Mouse (Mus musculus) megakaryocyte, embryonic 14.5 days (primary cell): ENCODE measurements around the gene Sec24d. TPM values are rescaled to one million over a fixed set of nuclear protein-coding genes. Genes with fewer than 3 reads are reported as not detected.

Source experiments
- H3K27me3 ChIP-seq: replicated peaks from 2 replicates; pipeline ENCODE3; 2012; ENCODE audit warnings: inconsistent platforms
- H3K36me3 ChIP-seq: replicated peaks from 2 replicates; pipeline ENCODE3; 2012; ENCODE audit warnings: low read length, inconsistent platforms, mixed read lengths
- H3K4me1 ChIP-seq: 2 replicates; pipeline ENCODE4 v1.6.1; 2012; ENCODE audit warnings: inconsistent platforms
- H3K4me3 ChIP-seq: replicated peaks from 2 replicates; pipeline ENCODE3; 2012; ENCODE audit warnings: moderate library complexity, mild to moderate bottlenecking, inconsistent platforms
- H3K9me3 ChIP-seq: 2 replicates; pipeline ENCODE4 v1.6.1; 2012; ENCODE audit warnings: inconsistent platforms
- FLI1 ChIP-seq: IDR thresholded peaks from 2 replicates; pipeline ENCODE4 v1.6.1; 2012; ENCODE audit warnings: low read length, inconsistent platforms, mixed read lengths
- GATA1 ChIP-seq: IDR thresholded peaks from 3 replicates; pipeline ENCODE4 v1.6.1; 2012; ENCODE audit warnings: mixed read lengths, low read length, inconsistent platforms, borderline replicate concordance
- polyA plus RNA-seq: library from polyadenylated mRNA; stranded (reverse); fragments of >175 nt; gene quantifications from 2 replicates; pipeline ENCODE4 v1.2.3, GENCODE M21; 2012; ENCODE audit warnings: low replicate concordance; ENCODE audit not compliant: insufficient read depth

Gene Sec24d
- polyA plus RNA-seq, 1 experiment = 15.6 TPM

- TF ChIP-seq FLI1 = no peak
- TF ChIP-seq GATA1 = no peak
- Histone ChIP-seq H3K4me3 (no peak overlapping the region), H3K27me3 (no peaks in the 10 kb centered on the region), H3K9me3 (peaks cover 3% of the 10 kb centered on the region), H3K36me3 (peaks cover 58% of the 10 kb centered on the region), H3K4me1 (0 out of 2 replicates have a peak, but pooled peaks cover 3% of the 10 kb centered on the region)
These were observed 24.4 kb downstream of the Sec24d start for GRCm38 (mm10) chr3:123291670-123292069.

- Histone ChIP-seq H3K36me3 (peaks cover 79% of the 10 kb centered on the region), H3K4me1 (0 out of 2 replicates have a peak, but pooled peaks cover 1% of the 10 kb centered on the region)
- no peak for TF ChIP-seq FLI1
- no peak for TF ChIP-seq GATA1
These were observed 29.4 kb downstream of the Sec24d start for GRCm38 (mm10) chr3:123296654-123297053.

GRCm38 (mm10) chr3:123298283-123298682, 31.0 kb downstream of the Sec24d start:
- TF ChIP-seq FLI1 (no peak), GATA1 (no peak)
- Histone ChIP-seq H3K36me3 (peaks cover 77% of the 10 kb centered on the region), H3K27me3 (no peaks in the 10 kb centered on the region), H3K4me3 (no peak overlapping the region), H3K4me1 (no peaks in the 10 kb centered on the region), H3K9me3 (peaks cover 12% of the 10 kb centered on the region)

More at GRCm38 (mm10) chr3:123296654-123297053, 29.4 kb downstream of the Sec24d start:
- no peak overlapping the region for H3K4me3 ChIP-seq
- peaks cover 3% of the 10 kb centered on the region for H3K9me3 ChIP-seq
- no peaks in the 10 kb centered on the region for H3K27me3 ChIP-seq

GRCm38 (mm10) chr3:123301521-123301920, 34.3 kb downstream of the Sec24d start:
- no peaks in the 10 kb centered on the region for H3K27me3 ChIP-seq
- no peak overlapping the region for H3K4me3 ChIP-seq
- no peak for TF ChIP-seq GATA1
- TF ChIP-seq FLI1 = no peak
- no peaks in the 10 kb centered on the region for H3K4me1 ChIP-seq
- H3K9me3 ChIP-seq = peaks cover 9% of the 10 kb centered on the region
- H3K36me3 ChIP-seq = peaks cover 66% of the 10 kb centered on the region

- H3K9me3 ChIP-seq = peaks cover 9% of the 10 kb centered on the region
- H3K36me3 ChIP-seq = peaks cover 52% of the 10 kb centered on the region
- no peak overlapping the region for H3K4me3 ChIP-seq
- H3K27me3 ChIP-seq = no peaks in the 10 kb centered on the region
- no peak for TF ChIP-seq FLI1
- TF ChIP-seq GATA1 = no peak
- H3K4me1 ChIP-seq = no peaks in the 10 kb centered on the region
These were observed 38.4 kb downstream of the Sec24d start for GRCm38 (mm10) chr3:123305611-123306010.

- H3K4me3 ChIP-seq = no peak overlapping the region
- H3K4me1 ChIP-seq = no peaks in the 10 kb centered on the region
- peaks cover 34% of the 10 kb centered on the region for H3K36me3 ChIP-seq
- H3K27me3 ChIP-seq = no peaks in the 10 kb centered on the region
- TF ChIP-seq FLI1 (no peak), GATA1 (no peak)
- peaks cover 3% of the 10 kb centered on the region for H3K9me3 ChIP-seq
These were observed 40.2 kb downstream of the Sec24d start for GRCm38 (mm10) chr3:123307446-123307845.

GRCm38 (mm10) chr3:123309141-123309540, 41.9 kb downstream of the Sec24d start:
- H3K4me1 ChIP-seq = no peaks in the 10 kb centered on the region
- no peaks in the 10 kb centered on the region for H3K9me3 ChIP-seq
- H3K36me3 ChIP-seq = peaks cover 29% of the 10 kb centered on the region
- no peaks in the 10 kb centered on the region for H3K27me3 ChIP-seq
- no peak overlapping the region for H3K4me3 ChIP-seq
- no peak for TF ChIP-seq GATA1
- no peak for TF ChIP-seq FLI1

- TF ChIP-seq GATA1 = no peak
- no peak for TF ChIP-seq FLI1
- no peaks in the 10 kb centered on the region for H3K27me3 ChIP-seq
- H3K36me3 ChIP-seq = peaks cover 7% of the 10 kb centered on the region
- H3K4me1 ChIP-seq = no peaks in the 10 kb centered on the region
- no peak overlapping the region for H3K4me3 ChIP-seq
- no peaks in the 10 kb centered on the region for H3K9me3 ChIP-seq
These were observed 45.3 kb downstream of the Sec24d start for GRCm38 (mm10) chr3:123312477-123313062.

GRCm38 (mm10) chr3:123313477-123313876, 46.2 kb downstream of the Sec24d start:
- no peak for TF ChIP-seq FLI1
- no peak for TF ChIP-seq GATA1
- H3K9me3 ChIP-seq = no peaks in the 10 kb centered on the region
- no peaks in the 10 kb centered on the region for H3K4me1 ChIP-seq
- H3K27me3 ChIP-seq = no peaks in the 10 kb centered on the region
- no peak overlapping the region for H3K4me3 ChIP-seq
- H3K36me3 ChIP-seq = peaks cover 7% of the 10 kb centered on the region

- no peak for TF ChIP-seq GATA1
- TF ChIP-seq FLI1 = no peak
- Histone ChIP-seq H3K36me3 (peaks cover 7% of the 10 kb centered on the region), H3K27me3 (no peaks in the 10 kb centered on the region), H3K9me3 (no peaks in the 10 kb centered on the region), H3K4me3 (no peak overlapping the region), H3K4me1 (no peaks in the 10 kb centered on the region)
These were observed 46.8 kb downstream of the Sec24d start for GRCm38 (mm10) chr3:123313920-123314614.

- Histone ChIP-seq H3K9me3 (no peaks in the 10 kb centered on the region), H3K27me3 (no peaks in the 10 kb centered on the region), H3K4me3 (no peak overlapping the region), H3K4me1 (no peaks in the 10 kb centered on the region), H3K36me3 (peaks cover 2% of the 10 kb centered on the region)
- TF ChIP-seq FLI1 (no peak), GATA1 (no peak)
These were observed 48.8 kb downstream of the Sec24d start for GRCm38 (mm10) chr3:123316066-123316465.
